Mouse (Mus musculus) megakaryocyte, embryonic 14.5 days (primary cell): Measurements from ENCODE around the gene Sstr2. TPM values are rescaled to one million over a fixed set of nuclear protein-coding genes. Genes with fewer than 3 reads are reported as not detected.
A peak's percentile ranks its signal among the peaks of the same experiment; 100 is the strongest.

Experiments
- H3K27me3 ChIP-seq: replicated peaks from 2 replicates; pipeline ENCODE3; 2012; ENCODE audit warnings: inconsistent platforms
- H3K36me3 ChIP-seq: replicated peaks from 2 replicates; pipeline ENCODE3; 2012; ENCODE audit warnings: low read length, inconsistent platforms, mixed read lengths
- H3K4me1 ChIP-seq: 2 replicates; pipeline ENCODE4 v1.6.1; 2012; ENCODE audit warnings: inconsistent platforms
- H3K4me3 ChIP-seq: replicated peaks from 2 replicates; pipeline ENCODE3; 2012; ENCODE audit warnings: moderate library complexity, mild to moderate bottlenecking, inconsistent platforms
- H3K9me3 ChIP-seq: 2 replicates; pipeline ENCODE4 v1.6.1; 2012; ENCODE audit warnings: inconsistent platforms
- FLI1 ChIP-seq: IDR thresholded peaks from 2 replicates; pipeline ENCODE4 v1.6.1; 2012; ENCODE audit warnings: low read length, inconsistent platforms, mixed read lengths
- GATA1 ChIP-seq: IDR thresholded peaks from 3 replicates; pipeline ENCODE4 v1.6.1; 2012; ENCODE audit warnings: mixed read lengths, low read length, inconsistent platforms, borderline replicate concordance
- polyA plus RNA-seq: library from polyadenylated mRNA; stranded (reverse); fragments of >175 nt; gene quantifications from 2 replicates; pipeline ENCODE4 v1.2.3, GENCODE M21; 2012; ENCODE audit warnings: low replicate concordance; ENCODE audit not compliant: insufficient read depth

The Sstr2 gene
- polyA plus RNA-seq, 1 experiment: not detected

DNA sequence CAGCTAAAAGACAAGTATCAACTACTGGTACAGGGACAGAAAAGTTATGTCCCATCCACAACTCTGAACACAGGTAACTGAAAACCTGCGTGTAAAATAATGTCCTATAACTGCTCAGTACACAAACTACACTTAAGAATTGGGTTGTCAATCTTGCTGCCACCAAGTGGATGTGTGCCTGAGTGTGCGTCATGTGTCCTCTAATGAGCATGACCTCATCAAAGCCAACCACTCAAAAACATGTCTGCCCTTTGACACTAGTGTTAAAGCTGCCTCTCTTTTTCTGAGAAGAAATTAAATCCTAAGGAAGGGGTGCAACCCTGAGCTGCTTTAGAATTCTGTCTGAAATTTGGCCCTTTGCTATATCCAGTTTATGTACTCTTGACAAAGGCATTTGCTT is 45.1 kb downstream of the Sstr2 start:
- peaks cover 93% of the 10 kb centered on the region for H3K36me3 ChIP-seq
- no peaks in the 10 kb centered on the region for H3K9me3 ChIP-seq
- peaks cover 50% of the 10 kb centered on the region for H3K4me1 ChIP-seq
- no peaks in the 10 kb centered on the region for H3K27me3 ChIP-seq
- H3K4me3 ChIP-seq: no peak overlapping the region
- TF ChIP-seq FLI1: no peak
- TF ChIP-seq GATA1: no peak

GRCm38 (mm10) chr11:113666205-113666604 is 47.1 kb downstream of the Sstr2 start:
- Histone ChIP-seq H3K4me1 (peaks cover 60% of the 10 kb centered on the region), H3K4me3 (no peak overlapping the region), H3K27me3 (no peaks in the 10 kb centered on the region), H3K9me3 (no peaks in the 10 kb centered on the region), H3K36me3 (peaks cover 89% of the 10 kb centered on the region)
- TF ChIP-seq FLI1 (no peak), GATA1 (no peak)

- no peak for TF ChIP-seq FLI1
- TF ChIP-seq GATA1: no peak
- Histone ChIP-seq H3K36me3 (peaks cover 89% of the 10 kb centered on the region), H3K4me3 (peak overlapping the region; percentile 64), H3K27me3 (no peaks in the 10 kb centered on the region), H3K4me1 (peaks cover 62% of the 10 kb centered on the region), H3K9me3 (no peaks in the 10 kb centered on the region)
Observed at GRCm38 (mm10) chr11:113666648-113667047, 47.5 kb downstream of the Sstr2 start.

DNA sequence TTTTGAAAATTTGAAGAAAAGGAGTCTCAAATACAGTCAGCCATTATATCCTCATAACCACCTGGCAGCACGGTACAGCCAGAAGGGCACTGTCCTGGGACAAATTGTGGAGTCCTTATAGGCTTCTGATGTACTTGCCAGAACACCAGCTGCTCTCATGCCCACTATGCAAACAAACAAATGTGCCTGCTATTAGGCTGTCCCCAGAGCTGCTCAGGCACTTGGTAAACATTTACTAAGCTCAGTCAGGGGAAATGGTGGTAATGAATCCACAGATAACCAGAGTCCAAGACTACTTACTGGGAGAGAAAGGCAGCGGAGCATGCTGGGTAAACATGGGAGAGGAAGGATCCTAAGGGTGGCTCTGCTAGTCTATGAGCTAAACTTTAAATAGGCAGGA is 48.0 kb downstream of the Sstr2 start:
- TF ChIP-seq FLI1: no peak
- TF ChIP-seq GATA1: no peak
- peaks cover 59% of the 10 kb centered on the region for H3K4me1 ChIP-seq
- H3K9me3 ChIP-seq: no peaks in the 10 kb centered on the region
- H3K4me3 ChIP-seq: peak overlapping the region; percentile 50
- peaks cover 89% of the 10 kb centered on the region for H3K36me3 ChIP-seq
- no peaks in the 10 kb centered on the region for H3K27me3 ChIP-seq

DNA sequence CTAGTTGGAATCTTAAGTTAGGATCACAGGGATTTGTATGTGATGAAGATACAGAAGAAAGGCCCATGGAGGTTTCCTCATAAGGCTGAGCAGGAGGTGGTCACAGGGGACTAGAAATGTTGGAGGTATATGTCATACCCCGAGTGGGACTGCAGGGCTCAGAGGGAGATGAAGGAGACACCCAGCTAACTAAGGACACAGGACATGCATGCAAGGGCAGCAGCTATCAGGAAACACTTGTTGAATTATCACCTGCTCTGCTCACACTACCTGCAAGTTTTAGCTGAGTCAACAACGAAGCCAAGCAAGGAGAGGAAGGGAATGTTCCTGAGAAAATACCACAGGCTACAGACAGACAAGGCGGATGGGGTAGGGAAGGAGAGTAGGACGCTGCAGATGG is 48.6 kb downstream of the Sstr2 start:
- peaks cover 89% of the 10 kb centered on the region for H3K36me3 ChIP-seq

GRCm38 (mm10) chr11:113668857-113669256 is 49.7 kb downstream of the Sstr2 start:
- Histone ChIP-seq H3K36me3 (peaks cover 90% of the 10 kb centered on the region), H3K4me3 (no peak overlapping the region), H3K9me3 (no peaks in the 10 kb centered on the region), H3K27me3 (no peaks in the 10 kb centered on the region), H3K4me1 (peaks cover 63% of the 10 kb centered on the region)
- no peak for TF ChIP-seq GATA1
- no peak for TF ChIP-seq FLI1

More for the DNA sequence above, 48.6 kb downstream of the Sstr2 start:
- Histone ChIP-seq H3K9me3 (no peaks in the 10 kb centered on the region), H3K27me3 (no peaks in the 10 kb centered on the region), H3K4me3 (peak overlapping the region; percentile 12), H3K4me1 (peaks cover 58% of the 10 kb centered on the region)
- TF ChIP-seq GATA1 (no peak), FLI1 (no peak)

DNA sequence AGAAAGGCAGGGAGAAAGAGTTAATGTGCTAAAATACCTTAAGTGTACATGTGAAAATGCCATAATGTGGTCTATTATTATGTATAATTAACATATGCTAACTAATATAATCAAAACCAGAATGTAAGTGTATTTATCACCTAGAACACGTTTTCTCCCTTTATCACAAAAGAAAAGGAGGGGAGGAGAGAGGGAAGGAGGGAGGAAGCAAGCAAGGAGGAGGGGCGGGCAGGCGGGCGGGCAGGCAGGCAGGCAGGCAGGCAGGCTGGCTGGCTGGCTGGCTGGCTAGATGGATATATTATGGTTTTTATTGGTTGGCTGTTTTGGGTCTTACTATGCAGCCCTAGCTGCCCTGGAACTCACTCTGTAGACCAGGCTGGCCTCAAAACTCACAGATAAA is 50.6 kb downstream of the Sstr2 start:
- Histone ChIP-seq H3K4me1 (peaks cover 60% of the 10 kb centered on the region), H3K27me3 (no peaks in the 10 kb centered on the region), H3K36me3 (peaks cover 90% of the 10 kb centered on the region), H3K4me3 (no peak overlapping the region), H3K9me3 (no peaks in the 10 kb centered on the region)
- no peak for TF ChIP-seq FLI1
- TF ChIP-seq GATA1: no peak

DNA sequence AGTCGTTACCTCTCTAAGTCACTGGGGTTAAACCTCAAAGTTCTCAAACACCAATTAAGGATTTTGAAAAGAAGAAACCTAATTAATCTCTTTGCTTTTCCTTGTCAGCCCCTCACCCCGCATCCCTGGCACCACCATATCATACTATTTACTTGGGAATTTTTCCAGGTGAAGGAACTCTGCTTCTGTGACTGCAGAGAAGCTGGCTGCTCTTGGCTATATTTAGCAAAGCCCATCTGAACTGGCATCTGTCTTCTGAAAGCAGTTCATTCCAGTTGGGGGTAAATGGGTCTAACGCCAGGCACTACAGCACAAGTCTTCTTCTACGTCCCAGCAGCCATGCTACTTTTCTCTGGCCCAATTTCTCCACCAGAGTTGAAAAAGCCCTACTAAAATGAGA is 54.5 kb downstream of the Sstr2 start:
- Histone ChIP-seq H3K4me3 (no peak overlapping the region), H3K36me3 (peaks cover 92% of the 10 kb centered on the region), H3K4me1 (peaks cover 58% of the 10 kb centered on the region), H3K9me3 (no peaks in the 10 kb centered on the region), H3K27me3 (no peaks in the 10 kb centered on the region)
- no peak for TF ChIP-seq GATA1
- no peak for TF ChIP-seq FLI1

DNA sequence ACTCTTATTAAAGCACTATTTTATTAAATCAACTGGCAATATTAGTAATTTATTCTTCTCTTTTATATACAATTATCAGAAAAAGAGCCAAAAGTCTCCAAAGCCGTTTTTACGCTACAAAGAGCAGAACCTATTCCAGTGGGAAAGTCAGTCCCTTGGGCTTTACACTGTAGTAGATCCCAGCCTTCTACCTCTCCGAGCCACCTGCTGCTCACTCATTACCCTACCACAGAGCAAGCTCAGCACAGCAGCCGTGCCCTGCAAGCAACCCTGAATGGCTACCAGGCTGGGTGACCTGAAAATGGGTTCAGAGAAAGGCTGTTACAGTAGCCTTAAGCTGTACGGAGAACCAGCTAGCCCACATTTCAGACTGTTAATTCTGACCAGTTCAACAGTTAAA is 55.5 kb downstream of the Sstr2 start:
- no peaks in the 10 kb centered on the region for H3K27me3 ChIP-seq
- H3K4me1 ChIP-seq: peaks cover 56% of the 10 kb centered on the region
- no peaks in the 10 kb centered on the region for H3K9me3 ChIP-seq
- no peak overlapping the region for H3K4me3 ChIP-seq
- H3K36me3 ChIP-seq: peaks cover 87% of the 10 kb centered on the region
- TF ChIP-seq FLI1: no peak
- TF ChIP-seq GATA1: no peak

Other genes starting within 250 kb of the Sstr2 start
- 28.4 and 32.8 TPM in 2 replicates for gene Cog1, start 29.8 kb downstream of the Sstr2 start, polyA plus RNA-seq
- 20.6 and 67.1 TPM in 2 replicates for gene Slc39a11, start 30.7 kb downstream of the Sstr2 start, polyA plus RNA-seq
- gene Fam104a, start 64.8 kb downstream of the Sstr2 start, polyA plus RNA-seq: 129 and 266 TPM in 2 replicates
- 5.2 TPM in 1 of 2 replicates, not detected in the other for gene D11Wsu47e, start 65.1 kb downstream of the Sstr2 start, polyA plus RNA-seq
- not detected in 2 replicates for gene Cpsf4l, start 90.7 kb downstream of the Sstr2 start, polyA plus RNA-seq
- 2.9 and 9.4 TPM in 2 replicates for gene Cdc42ep4, start 132.5 kb downstream of the Sstr2 start, polyA plus RNA-seq